19 mouse cellular contexts compared by ENCODE assay signal in genomic region chr16:64391440-64392197, GRCm38 (mm10).
A peak's percentile ranks its signal among the peaks of the same experiment; 100 is the strongest.
DNase-seq lines count a peak whose midpoint lies in the region; ATAC-seq lines count a peak whose summit lies in the region.
"Had no signal": no experiment of that assay in that cellular context is flagged by ENCODE, and none has a peak within 500 bp of the region (broad histone marks: within the 10 kb centered on the region; RNA-seq: fewer than 3 reads in every experiment).

No protein-coding gene starts in this region.

- H3K27me3 ChIP-seq in midbrain, embryonic 11.5 days (ENCODE audit: control insufficient read depth, insufficient read depth, low read length), result no peaks in the 10 kb centered on the region
- H3K27me3 ChIP-seq: limb, embryonic 15.5 days had no signal

- H3K36me3 ChIP-seq in midbrain, embryonic 11.5 days (ENCODE audit: control insufficient read depth, insufficient read depth, low read length), result no peaks in the 10 kb centered on the region
- H3K36me3 ChIP-seq: embryonic facial prominence, embryonic 10.5 days; G1E; limb, embryonic 15.5 days had no signal

- ATAC-seq in midbrain, embryonic 11.5 days (ENCODE audit: low FRiP score), result peak; percentile 63; the same call in 1 of the 2 replicates

- no peaks in the 10 kb centered on the region for H3K9me3 ChIP-seq in midbrain, embryonic 11.5 days (ENCODE audit: control insufficient read depth, low read length)
- H3K9me3 ChIP-seq: embryonic facial prominence, embryonic 10.5 days; G1E; limb, embryonic 15.5 days had no signal

- no peak overlapping the region; the same call in 1 of the 2 replicates for H3K4me2 ChIP-seq in midbrain, embryonic 11.5 days
- H3K4me2 ChIP-seq: hindbrain, embryonic 14.5 days; limb, embryonic 15.5 days had no signal

- no peak overlapping the region for H3K4me3 ChIP-seq in midbrain, embryonic 11.5 days (ENCODE audit: low read depth, low read length)
- H3K4me3 ChIP-seq: embryonic facial prominence, embryonic 10.5 days; erythroblast, embryonic 14.5 days; limb, embryonic 15.5 days had no signal

- H3K27ac ChIP-seq in midbrain, embryonic 11.5 days (ENCODE audit: low read depth, low read length), result no peak overlapping the region
- H3K27ac ChIP-seq: embryonic facial prominence, embryonic 10.5 days; hindbrain, embryonic 14.5 days; limb, embryonic 15.5 days had no signal

- peak; percentile 12 for DNase-seq in retina, embryonic 14.5 days (ENCODE audit: low spot score)
- no peak for DNase-seq in retina, postnatal 1 day
- peak; percentile 79 for DNase-seq in cerebellum, adult 9-11 months
- peak; percentile 87 for DNase-seq in midbrain, embryonic 11.5 days (ENCODE audit: low spot score, missing footprints)
- no peak for DNase-seq in yolk sac, embryonic 10.5 days (ENCODE audit: low spot score)
- DNase-seq in spleen, adult 18-20 months, result no peak
- no peak for DNase-seq in right cerebral cortex, adult 2 months (ENCODE audit: low spot score in 2 of 2)
- DNase-seq: adrenal gland, adult 2 months; heart, adult 18-20 months; kidney, adult 11 months; kidney, postnatal 10 days; lung, adult 18-20 months; lung, postnatal 4 days; thymus, postnatal 4 days had no signal

- peaks cover 4% of the 10 kb centered on the region for H3K4me1 ChIP-seq in midbrain, embryonic 11.5 days (ENCODE audit: control insufficient read depth, insufficient read depth, low read length)
- H3K4me1 ChIP-seq: limb, embryonic 15.5 days had no signal

- 23% methylated on average over 8 of the region's 8 CpGs for WGBS in midbrain, embryonic 11.5 days

- H3K9ac ChIP-seq in midbrain, embryonic 11.5 days (ENCODE audit: low read length), result no peak overlapping the region
- H3K9ac ChIP-seq: hindbrain, embryonic 14.5 days; limb, embryonic 15.5 days had no signal

Comparison
In these comparisons a context has a peak if more than half of its experiments do, and no peak if none do; other contexts are left out.
1. DNase-seq: peak in retina, embryonic 14.5 days (single experiment), cerebellum, adult 9-11 months (single experiment) and midbrain, embryonic 11.5 days (single experiment); none in retina, postnatal 1 day (single experiment), yolk sac, embryonic 10.5 days (single experiment), spleen, adult 18-20 months (0 of 2) and right cerebral cortex, adult 2 months (0 of 2).